Mouse (Mus musculus): ENCODE measurements around the gene Ntn5. TPM values are rescaled to one million over a fixed set of nuclear protein-coding genes. Genes with fewer than 3 reads are reported as not detected.

The Ntn5 gene
- polyA plus RNA-seq, 1 experiment, result 5.5 TPM

DNA sequence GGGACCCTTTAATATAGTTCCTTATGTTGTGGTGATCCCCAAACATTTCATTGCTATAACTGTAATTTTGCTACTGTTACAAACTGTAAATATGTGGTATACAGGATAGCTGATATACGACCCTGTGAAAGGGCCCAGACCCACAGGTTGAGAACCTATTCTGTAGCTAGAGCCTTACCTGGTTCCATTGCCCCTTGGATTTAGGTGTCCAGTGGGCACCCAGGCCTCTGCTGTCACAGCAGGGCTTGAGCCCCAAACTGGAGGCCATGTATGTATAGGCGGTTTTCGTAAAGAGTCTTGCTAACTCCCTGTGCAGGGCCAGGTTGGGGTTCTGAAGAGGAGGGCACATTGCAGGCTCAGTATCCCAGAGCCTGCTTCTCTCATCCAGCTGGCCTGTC, 32.6 kb downstream of the Ntn5 start:
- no peak for DNase-seq
- no peak overlapping the region for H3K4me3 ChIP-seq (replicated peaks; ENCODE audit: extremely low read depth, low read depth, low read length)
- H3K4me1 ChIP-seq (ENCODE audit: control insufficient read depth, insufficient read depth, low read length), result peaks cover 26% of the 10 kb centered on the region
- TF ChIP-seq POLR2A (IDR thresholded peaks at IDR 0.05; ENCODE audit: borderline replicate concordance, extremely low read depth, low read depth, low read length) (no peak), CTCF (IDR thresholded peaks at IDR 0.05; ENCODE audit: insufficient read depth, low read length) (no peak)
- 85% methylated on average over 3 of the region's 3 CpGs for WGBS

GRCm38 (mm10) chr7:45716952-45717917, 33.4 kb downstream of the Ntn5 start:
- WGBS, result 5% methylated on average over 31 of the region's 31 CpGs
- Histone ChIP-seq H3K4me3 (replicated peaks; ENCODE audit: extremely low read depth, low read depth, low read length) (peak overlapping the region; percentile 94), H3K4me1 (ENCODE audit: control insufficient read depth, insufficient read depth, low read length) (peaks cover 26% of the 10 kb centered on the region)
- TF ChIP-seq CTCF (IDR thresholded peaks at IDR 0.05; ENCODE audit: insufficient read depth, low read length) (no peak), POLR2A (IDR thresholded peaks at IDR 0.05; ENCODE audit: borderline replicate concordance, extremely low read depth, low read depth, low read length) (no peak)
- no peak for DNase-seq

DNA sequence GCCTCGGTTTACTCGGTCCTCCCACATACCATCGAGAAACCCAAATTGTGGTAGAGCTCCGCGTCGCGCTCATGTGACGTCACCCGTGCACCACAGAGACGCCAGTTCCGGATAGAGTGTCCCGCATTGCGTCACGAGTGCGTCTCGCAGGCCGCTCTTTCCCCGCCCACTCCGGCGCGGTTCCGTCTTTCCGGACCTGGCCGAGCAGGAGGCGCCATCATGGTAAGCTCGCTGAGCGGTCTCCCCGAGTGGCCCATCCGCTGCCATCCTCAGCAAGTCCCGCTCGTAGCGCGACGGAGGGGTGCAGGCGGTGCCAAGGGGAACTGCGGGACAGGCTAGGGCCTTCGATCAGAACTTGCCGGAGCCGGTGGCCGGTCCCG, 34.1 kb downstream of the Ntn5 start, which contains the start of gene Sphk2:
Sphk2 (minus strand) TSS at position 85 of the 380 bp plus-strand sequence.
- WGBS, result under 1% methylated on average over 41 of the region's 41 CpGs
- Histone ChIP-seq H3K4me1 (ENCODE audit: control insufficient read depth, insufficient read depth, low read length) (peaks cover 26% of the 10 kb centered on the region), H3K4me3 (replicated peaks; ENCODE audit: extremely low read depth, low read depth, low read length) (peak within 1 kb of the TSS; percentile 94)
- TF ChIP-seq CTCF (IDR thresholded peaks at IDR 0.05; ENCODE audit: insufficient read depth, low read length) (no peak), POLR2A (IDR thresholded peaks at IDR 0.05; ENCODE audit: borderline replicate concordance, extremely low read depth, low read depth, low read length) (peak; percentile 98)
- peak; percentile 98 for DNase-seq

GRCm38 (mm10) chr7:45718331-45718730, 34.5 kb downstream of the Ntn5 start:
- under 1% methylated on average over 20 of the region's 20 CpGs for WGBS
- TF ChIP-seq POLR2A (IDR thresholded peaks at IDR 0.05; ENCODE audit: borderline replicate concordance, extremely low read depth, low read depth, low read length) (no peak; the same call in 1 of the 2 replicates), CTCF (IDR thresholded peaks at IDR 0.05; ENCODE audit: insufficient read depth, low read length) (no peak)
- DNase-seq, result no peak
- Histone ChIP-seq H3K4me1 (ENCODE audit: control insufficient read depth, insufficient read depth, low read length) (peaks cover 24% of the 10 kb centered on the region), H3K4me3 (replicated peaks; ENCODE audit: extremely low read depth, low read depth, low read length) (peak overlapping the region; percentile 94)

- H3K4me3 ChIP-seq (replicated peaks; ENCODE audit: extremely low read depth, low read depth, low read length), result no peak overlapping the region
- no peak for TF ChIP-seq CTCF (IDR thresholded peaks at IDR 0.05; ENCODE audit: insufficient read depth, low read length)
- TF ChIP-seq POLR2A (IDR thresholded peaks at IDR 0.05; ENCODE audit: borderline replicate concordance, extremely low read depth, low read depth, low read length), result no peak
- no peak for DNase-seq
- peaks cover 21% of the 10 kb centered on the region for H3K4me1 ChIP-seq (ENCODE audit: control insufficient read depth, insufficient read depth, low read length)
- 75% methylated on average over 10 of the region's 10 CpGs for WGBS
Measured at GRCm38 (mm10) chr7:45719180-45719579, 35.4 kb downstream of the Ntn5 start.

DNA sequence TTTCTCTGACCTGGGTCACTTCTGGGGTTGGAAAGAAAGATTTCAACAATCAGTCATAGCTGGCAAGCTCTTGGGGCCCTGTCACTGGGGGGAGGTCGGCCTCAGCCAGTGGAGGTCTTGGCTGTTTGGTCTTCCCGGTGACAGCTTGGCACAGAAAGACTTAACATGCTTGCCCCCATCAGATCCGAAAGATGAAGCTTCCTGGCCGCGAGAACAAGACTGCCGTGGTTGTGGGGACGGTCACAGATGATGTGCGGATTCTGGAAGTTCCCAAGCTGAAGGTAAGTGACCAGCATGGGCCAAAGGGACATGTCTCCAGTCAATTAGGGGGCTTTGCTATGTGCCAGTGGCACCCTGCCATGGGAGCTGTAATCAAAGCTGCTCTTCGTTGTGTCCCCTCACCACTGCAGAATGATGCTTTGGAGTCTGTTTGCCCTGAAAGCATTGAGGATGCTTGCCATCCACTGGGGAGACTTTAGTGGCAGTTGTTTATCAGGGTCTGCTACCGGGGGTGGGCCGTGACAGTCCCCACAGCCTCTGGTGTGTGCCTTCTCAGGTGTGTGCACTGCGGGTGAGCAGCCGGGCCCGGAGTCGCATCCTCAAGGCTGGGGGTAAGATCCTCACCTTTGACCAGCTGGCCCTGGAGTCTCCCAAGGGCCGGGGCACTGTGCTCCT, 36.1 kb downstream of the Ntn5 start:
- no peak for TF ChIP-seq CTCF (IDR thresholded peaks at IDR 0.05; ENCODE audit: insufficient read depth, low read length)
- no peak for TF ChIP-seq POLR2A (IDR thresholded peaks at IDR 0.05; ENCODE audit: borderline replicate concordance, extremely low read depth, low read depth, low read length)
- DNase-seq, result no peak
- H3K4me1 ChIP-seq (ENCODE audit: control insufficient read depth, insufficient read depth, low read length), result peaks cover 16% of the 10 kb centered on the region
- no peak overlapping the region for H3K4me3 ChIP-seq (replicated peaks; ENCODE audit: extremely low read depth, low read depth, low read length)
- WGBS, result 85% methylated on average over 16 of the region's 16 CpGs

GRCm38 (mm10) chr7:45720413-45721233, 36.8 kb downstream of the Ntn5 start, which contains the start of gene Fam83e:
Gene Fam83e (plus strand): TSS chr7:45721212.
- peaks cover 13% of the 10 kb centered on the region for H3K4me1 ChIP-seq (ENCODE audit: control insufficient read depth, insufficient read depth, low read length)
- no peak within 1 kb of the TSS for H3K4me3 ChIP-seq (replicated peaks; ENCODE audit: extremely low read depth, low read depth, low read length)
- 69% methylated on average over 14 of the region's 14 CpGs for WGBS
- no peak for TF ChIP-seq CTCF (IDR thresholded peaks at IDR 0.05; ENCODE audit: insufficient read depth, low read length)
- TF ChIP-seq POLR2A (IDR thresholded peaks at IDR 0.05; ENCODE audit: borderline replicate concordance, extremely low read depth, low read depth, low read length), result no peak
- DNase-seq, result no peak

DNA sequence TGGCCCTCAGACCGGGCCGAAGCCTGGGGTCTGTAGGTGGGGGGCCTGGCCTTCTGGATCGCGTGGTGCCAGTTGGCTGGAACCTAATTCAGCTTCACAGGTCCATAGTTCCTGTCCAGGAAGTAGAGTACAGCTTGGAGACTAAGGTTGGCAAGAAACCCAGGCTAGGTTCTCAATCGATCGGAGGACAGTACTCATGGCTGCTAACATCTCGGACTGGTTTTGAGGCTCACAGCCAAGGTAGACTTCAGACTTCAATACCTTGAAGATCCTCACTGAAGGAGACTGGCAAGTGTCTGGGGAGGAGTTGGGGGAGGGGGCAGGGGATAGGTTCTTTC, 37.4 kb downstream of the Ntn5 start:
- DNase-seq, result no peak
- H3K4me1 ChIP-seq (ENCODE audit: control insufficient read depth, insufficient read depth, low read length), result peaks cover 8% of the 10 kb centered on the region
- TF ChIP-seq POLR2A (IDR thresholded peaks at IDR 0.05; ENCODE audit: borderline replicate concordance, extremely low read depth, low read depth, low read length) (no peak), CTCF (IDR thresholded peaks at IDR 0.05; ENCODE audit: insufficient read depth, low read length) (no peak)
- H3K4me3 ChIP-seq (replicated peaks; ENCODE audit: extremely low read depth, low read depth, low read length), result no peak overlapping the region
- WGBS, result 63% methylated on average over 7 of the region's 7 CpGs
